Mouse (Mus musculus) liver, postnatal 0 days (tissue): ENCODE results near the gene Rack1. TPM values are rescaled to one million over a fixed set of nuclear protein-coding genes. Genes with fewer than 3 reads are reported as not detected.
A peak's percentile ranks its signal among the peaks of the same experiment; 100 is the strongest.
"Not testable (repeated sequence)": the region's sequence is repeated elsewhere in the genome, so short reads cannot be mapped to it uniquely, and the experiment has no call there.

Experiments
- ATAC-seq: fragments of 200-750 bp; cut with Nextera tagmentation; 2 replicates; pipeline ENCODE4 v1.8.0; 2017; ENCODE audit warnings: mild to moderate bottlenecking, moderate library complexity
- DNase-seq: peaks from one replicate; pipeline ENCODE4 v3.0.0-alpha.2; 2016
- H3K27ac ChIP-seq: fragments of 300-500 bp; sonication (generic); 2 replicates; pipeline ENCODE4 v1.5.1; 2014; ENCODE audit warnings: antibody characterized with exemption, moderate library complexity, mild to moderate bottlenecking, low read depth
- H3K27me3 ChIP-seq: fragments of 300-500 bp; sonication (generic); 2 replicates; pipeline ENCODE4 v1.6.1; 2014; ENCODE audit warnings: low read length, control low read depth, mixed read lengths; ENCODE audit not compliant: insufficient read depth
- H3K36me3 ChIP-seq: fragments of 300-500 bp; sonication (generic); replicated peaks from 2 replicates; pipeline ENCODE4 v1.6.1; 2014; ENCODE audit warnings: mild to moderate bottlenecking, control low read depth, low read length, moderate library complexity, mixed read lengths; ENCODE audit not compliant: insufficient read depth
- H3K4me1 ChIP-seq: fragments of 300-500 bp; sonication (generic); 2 replicates; pipeline ENCODE4 v1.6.1; 2014; ENCODE audit warnings: antibody characterized with exemption, mild to moderate bottlenecking, control low read depth; ENCODE audit not compliant: insufficient read depth
- H3K4me2 ChIP-seq: fragments of 300-500 bp; sonication (generic); 2 replicates; pipeline ENCODE4 v1.6.1; 2014; ENCODE audit warnings: low read depth, mild to moderate bottlenecking, low read length, moderate library complexity, mixed read lengths
- H3K4me3 ChIP-seq: fragments of 300-500 bp; sonication (generic); 2 replicates; pipeline ENCODE4 v1.5.1; 2014; ENCODE audit warnings: low read depth, low read length
- H3K9ac ChIP-seq: fragments of 300-500 bp; sonication (generic); replicated peaks from 2 replicates; pipeline ENCODE4 v1.6.1; 2014; ENCODE audit warnings: mild to moderate bottlenecking, moderate library complexity
- H3K9me3 ChIP-seq: fragments of 300-500 bp; sonication (generic); 2 replicates; pipeline ENCODE4 v1.6.1; 2016; ENCODE audit warnings: mild to moderate bottlenecking, control low read depth, low read length, mixed read lengths
- CTCF ChIP-seq: sonication (generic); IDR thresholded peaks from 2 replicates; pipeline ENCODE4 v1.5.1; 2016; ENCODE audit warnings: antibody characterized with exemption, low read depth
- EP300 ChIP-seq: IDR thresholded peaks from 2 replicates; pipeline ENCODE4 v1.6.1; 2016; ENCODE audit warnings: antibody characterized with exemption, low read depth, mild to moderate bottlenecking
- WGBS: fragments of 180-500 bp; shearing (Covaris S2); extraction: QIAGEN DNeasy Blood & Tissue Kit; methylation state at CpG from one replicate; pipeline ENCODE4 v1.1.7; 2014; ENCODE audit not compliant: insufficient replicate concordance; 5-methylcytosine and 5-hydroxymethylcytosine counted together
- polyA plus RNA-seq: library from polyadenylated mRNA; unstranded; fragments of >200 nt; fragmentation: Nextera tagmentation; extraction: Ambion mirVana; gene quantifications from 2 replicates; pipeline ENCODE4 v1.2.1, GENCODE M21; 2015

Rack1 gene
- polyA plus RNA-seq, 1 experiment from 2014 or later: 398 TPM

GRCm38 (mm10) chr11:48790946-48791345 lies 9.2 kb upstream of the Rack1 start:
- Histone ChIP-seq H3K4me2 (peak overlapping the region; percentile 60), H3K36me3 (no peaks in the 10 kb centered on the region), H3K27ac (no peak overlapping the region), H3K4me3 (no peak overlapping the region), H3K4me1 (peaks cover 5% of the 10 kb centered on the region), H3K27me3 (no peaks in the 10 kb centered on the region), H3K9me3 (no peaks in the 10 kb centered on the region), H3K9ac (0 out of 2 replicates have a peak overlapping the region, but pooled peaks have one; percentile 5)
- WGBS: 50% methylated on average over 8 of the region's 8 CpGs
- ATAC-seq: no peak
- DNase-seq: no peak
- TF ChIP-seq CTCF: no peak
- no peak for TF ChIP-seq EP300

DNA sequence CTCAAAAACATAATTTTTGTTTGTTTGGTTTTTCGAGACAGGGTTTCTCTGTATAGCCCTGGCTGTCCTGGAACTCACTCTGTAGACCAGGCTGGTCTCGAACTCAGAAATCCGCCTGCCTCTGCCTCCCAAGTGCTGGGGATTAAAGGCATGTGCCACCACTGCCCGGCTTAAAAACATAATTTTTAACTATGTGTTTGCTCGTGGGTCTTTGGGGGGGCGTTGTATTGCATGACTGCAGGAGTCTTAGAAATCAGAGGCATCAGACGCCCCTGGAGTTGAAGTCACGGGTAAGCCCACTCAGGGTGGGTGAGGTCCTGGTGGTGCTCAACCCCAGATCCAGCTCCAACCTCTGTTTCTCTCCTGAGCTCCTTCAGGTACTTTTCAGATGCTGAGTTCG lies 8.2 kb upstream of the Rack1 start:
- H3K9me3 ChIP-seq, DNase-seq, H3K27me3 ChIP-seq, ATAC-seq, H3K4me3 ChIP-seq, H3K4me2 ChIP-seq, H3K9ac ChIP-seq, H3K27ac ChIP-seq, H3K4me1 ChIP-seq, H3K36me3 ChIP-seq: not testable (repeated sequence)
- WGBS: 81% methylated on average over 9 of the region's 9 CpGs

DNA sequence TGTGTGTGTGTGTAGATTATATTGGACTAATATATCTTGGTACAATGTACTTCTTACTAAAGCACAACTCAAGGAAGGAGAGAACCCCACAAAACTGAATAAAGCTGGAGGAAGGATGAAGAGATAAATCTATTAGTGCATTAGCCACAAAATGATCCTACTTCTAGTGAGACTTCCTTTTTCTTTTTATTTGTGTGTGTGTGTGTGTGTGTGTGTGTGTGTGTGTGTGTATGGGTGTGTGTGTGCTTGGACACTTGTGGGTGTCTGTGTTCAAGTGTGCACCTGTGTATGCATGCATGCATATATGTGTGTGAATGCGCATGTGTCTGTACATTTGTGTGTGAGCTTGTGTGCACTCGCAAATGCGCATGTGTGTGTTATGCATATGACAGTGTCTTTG lies 6.9 kb upstream of the Rack1 start:
- Histone ChIP-seq H3K36me3 (no peaks in the 10 kb centered on the region), H3K4me2 (no peak overlapping the region), H3K9ac (no peak overlapping the region), H3K27me3 (no peaks in the 10 kb centered on the region), H3K4me3 (no peak overlapping the region), H3K9me3 (no peaks in the 10 kb centered on the region), H3K4me1 (peaks cover 16% of the 10 kb centered on the region), H3K27ac (no peak overlapping the region)
- DNase-seq: no peak
- ATAC-seq: no peak
- 98% methylated on average over 3 of the region's 3 CpGs for WGBS
- TF ChIP-seq EP300: no peak
- no peak for TF ChIP-seq CTCF

GRCm38 (mm10) chr11:48795221-48795620 lies 4.9 kb upstream of the Rack1 start:
- DNase-seq: no peak
- Histone ChIP-seq H3K27me3 (no peaks in the 10 kb centered on the region), H3K27ac (no peak overlapping the region), H3K9ac (no peak overlapping the region), H3K4me3 (no peak overlapping the region), H3K4me2 (no peak overlapping the region), H3K36me3 (no peaks in the 10 kb centered on the region), H3K9me3 (no peaks in the 10 kb centered on the region), H3K4me1 (peaks cover 25% of the 10 kb centered on the region)
- WGBS: 93% methylated on average over 7 of the region's 7 CpGs
- no peak for ATAC-seq
- no peak for TF ChIP-seq CTCF
- no peak for TF ChIP-seq EP300

DNA sequence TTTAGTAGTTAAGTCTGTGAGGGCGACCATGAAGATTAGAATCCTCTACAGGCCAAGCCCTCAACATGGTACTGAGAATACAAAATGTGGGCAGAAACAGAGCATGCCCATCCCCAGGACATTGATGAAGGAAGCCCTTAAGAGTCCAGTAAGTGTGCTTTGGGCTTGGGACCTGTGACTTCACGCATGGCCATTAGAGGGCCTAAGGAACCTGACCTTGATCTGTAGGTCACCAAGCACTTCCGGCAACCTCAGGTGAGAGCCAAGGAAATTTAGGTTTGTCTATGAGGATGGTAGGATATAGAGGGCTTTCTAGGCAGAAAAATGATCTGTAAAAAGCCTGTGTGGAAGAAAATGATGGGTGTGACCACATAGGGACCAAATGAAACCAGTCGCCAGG lies 3.8 kb upstream of the Rack1 start:
- H3K27ac ChIP-seq: no peak overlapping the region; the same call in 1 of the 2 replicates
- H3K27me3 ChIP-seq: no peaks in the 10 kb centered on the region
- 79% methylated on average over 4 of the region's 4 CpGs for WGBS
- H3K9me3 ChIP-seq: no peaks in the 10 kb centered on the region
- no peak for ATAC-seq
- H3K4me2 ChIP-seq: no peak overlapping the region
- TF ChIP-seq CTCF (peak; percentile 37), EP300 (no peak)
- no peak overlapping the region for H3K4me3 ChIP-seq
- DNase-seq: no peak
- no peaks in the 10 kb centered on the region for H3K36me3 ChIP-seq
- H3K4me1 ChIP-seq: peaks cover 20% of the 10 kb centered on the region
- no peak overlapping the region for H3K9ac ChIP-seq

DNA sequence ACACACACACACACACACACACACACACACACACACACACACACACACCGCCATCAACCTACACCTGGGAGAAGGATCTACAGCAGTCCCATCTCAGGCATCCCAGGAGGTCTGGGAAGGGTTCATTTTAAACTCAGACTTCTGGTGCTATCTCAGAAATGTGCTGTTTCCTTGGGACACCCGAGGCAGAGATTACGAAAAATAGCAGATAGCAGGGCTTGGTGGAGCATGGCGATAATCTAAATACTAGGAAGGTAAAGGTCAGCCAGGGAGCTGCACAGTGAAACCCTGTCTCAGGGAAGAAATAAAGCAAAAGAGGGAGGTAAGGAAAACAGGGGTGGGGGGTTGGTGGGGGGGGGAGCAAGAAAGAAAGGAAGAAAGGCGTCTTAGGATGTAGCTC lies 2.8 kb upstream of the Rack1 start:
- H3K4me3 ChIP-seq: no peak overlapping the region
- H3K4me2 ChIP-seq: peak overlapping the region; percentile 85; the same call in 1 of the 2 replicates
- TF ChIP-seq EP300: no peak
- TF ChIP-seq CTCF: no peak
- DNase-seq: no peak
- WGBS: 49% methylated on average over 5 of the region's 5 CpGs
- ATAC-seq: no peak
- H3K4me1 ChIP-seq: peaks cover 28% of the 10 kb centered on the region
- H3K9ac ChIP-seq: no peak overlapping the region
- no peaks in the 10 kb centered on the region for H3K9me3 ChIP-seq
- H3K27ac ChIP-seq: no peak overlapping the region
- H3K36me3 ChIP-seq: peaks cover 9% of the 10 kb centered on the region
- no peaks in the 10 kb centered on the region for H3K27me3 ChIP-seq

GRCm38 (mm10) chr11:48798308-48798707 lies 1.8 kb upstream of the Rack1 start:
- peak overlapping the region; percentile 74; the same call in 1 of the 2 replicates for H3K4me3 ChIP-seq

More at GRCm38 (mm10) chr11:48798308-48798707, 1.8 kb upstream of the Rack1 start:
- H3K9ac ChIP-seq: peak overlapping the region; percentile 68
- peaks cover 36% of the 10 kb centered on the region for H3K4me1 ChIP-seq
- H3K9me3 ChIP-seq: no peaks in the 10 kb centered on the region
- H3K27ac ChIP-seq: peak overlapping the region; percentile 45; the same call in 1 of the 2 replicates
- no peaks in the 10 kb centered on the region for H3K27me3 ChIP-seq
- TF ChIP-seq CTCF (no peak), EP300 (no peak)
- H3K36me3 ChIP-seq: peaks cover 19% of the 10 kb centered on the region
- no peak for ATAC-seq
- no peak for DNase-seq
- H3K4me2 ChIP-seq: peak overlapping the region; percentile 85
- WGBS: 55% methylated on average over 7 of the region's 7 CpGs
